Mouse (Mus musculus): Measurements from ENCODE around the gene Fam20c. TPM values are rescaled to one million over a fixed set of nuclear protein-coding genes. Genes with fewer than 3 reads are reported as not detected.

The Fam20c gene
- polyA plus RNA-seq, 1 experiment from 2014 or later: 51.9 TPM

Other genes with a start within 250 kb of the Fam20c start
- gene 1700123K08Rik, start 189.8 kb upstream of the Fam20c start, polyA plus RNA-seq (2016; fragmentation: Nextera tagmentation; extraction: Ambion mirVana): not detected in 2 replicates
- 79.5 and 80.5 TPM in 2 replicates for gene Zfp68, start 134.8 kb upstream of the Fam20c start, polyA plus RNA-seq (2016; fragmentation: Nextera tagmentation; extraction: Ambion mirVana)
- gene A430033K04Rik, start 131.7 kb upstream of the Fam20c start, polyA plus RNA-seq (2016; fragmentation: Nextera tagmentation; extraction: Ambion mirVana): 16.1 and 16.8 TPM in 2 replicates
- gene Gm5294, start 65.6 kb downstream of the Fam20c start, polyA plus RNA-seq (2016; fragmentation: Nextera tagmentation; extraction: Ambion mirVana): not detected in 2 replicates
- gene Pdgfa, start 242.9 kb downstream of the Fam20c start, polyA plus RNA-seq (2016; fragmentation: Nextera tagmentation; extraction: Ambion mirVana): 12.1 and 13.8 TPM in 2 replicates

Measured in neural tube, embryonic 12.5 days (tissue).